Mouse (Mus musculus) MN1 (cell line): Measurements from ENCODE around the gene Gm10256.
"Not testable (repeated sequence)": the region's sequence is repeated elsewhere in the genome, so short reads cannot be mapped to it uniquely, and the experiment has no call there.

Experiments
- DNase-seq: peaks from one replicate; pipeline ENCODE4 v3.0.0-alpha.2; 2016; ENCODE audit warnings: low spot score

Gm10256 gene

DNA sequence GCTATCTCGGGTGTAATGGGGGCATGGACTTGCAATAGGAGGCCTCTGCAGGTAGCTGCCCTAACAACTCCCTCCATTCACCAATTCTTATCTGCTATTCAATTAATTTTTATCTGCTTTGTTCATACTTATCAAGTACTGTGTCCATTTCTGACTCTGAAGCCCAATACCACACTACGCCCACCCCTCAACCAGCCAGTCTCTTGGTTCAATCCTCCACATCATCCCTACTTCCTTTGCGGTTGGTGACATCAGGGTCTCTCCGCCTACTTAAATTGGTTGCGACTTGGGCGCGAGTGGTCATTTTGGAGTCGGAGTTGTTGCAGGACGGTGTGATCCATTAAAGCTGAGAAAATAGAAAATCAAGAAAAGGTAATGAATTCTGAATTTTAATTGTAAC, at the start of gene Gm10256, which contains the start of gene Rbmy:
Gene Gm10256 (plus strand): TSS at position 320 of the 400 bp plus-strand sequence.
Gene Rbmy (plus strand): TSS at position 301 of the 400 bp plus-strand sequence.
- DNase-seq, result not testable (repeated sequence)

DNA sequence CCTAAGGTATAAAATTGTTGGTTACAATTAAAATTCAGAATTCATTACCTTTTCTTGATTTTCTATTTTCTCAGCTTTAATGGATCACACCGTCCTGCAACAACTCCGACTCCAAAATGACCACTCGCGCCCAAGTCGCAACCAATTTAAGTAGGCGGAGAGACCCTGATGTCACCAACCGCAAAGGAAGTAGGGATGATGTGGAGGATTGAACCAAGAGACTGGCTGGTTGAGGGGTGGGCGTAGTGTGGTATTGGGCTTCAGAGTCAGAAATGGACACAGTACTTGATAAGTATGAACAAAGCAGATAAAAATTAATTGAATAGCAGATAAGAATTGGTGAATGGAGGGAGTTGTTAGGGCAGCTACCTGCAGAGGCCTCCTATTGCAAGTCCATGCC, 34.4 kb upstream of the Gm10256 start, which contains the start of gene Gm4064:
Gene Gm4064 (minus strand): TSS at position 101 of the 400 bp plus-strand sequence.
- not testable (repeated sequence) for DNase-seq

DNA sequence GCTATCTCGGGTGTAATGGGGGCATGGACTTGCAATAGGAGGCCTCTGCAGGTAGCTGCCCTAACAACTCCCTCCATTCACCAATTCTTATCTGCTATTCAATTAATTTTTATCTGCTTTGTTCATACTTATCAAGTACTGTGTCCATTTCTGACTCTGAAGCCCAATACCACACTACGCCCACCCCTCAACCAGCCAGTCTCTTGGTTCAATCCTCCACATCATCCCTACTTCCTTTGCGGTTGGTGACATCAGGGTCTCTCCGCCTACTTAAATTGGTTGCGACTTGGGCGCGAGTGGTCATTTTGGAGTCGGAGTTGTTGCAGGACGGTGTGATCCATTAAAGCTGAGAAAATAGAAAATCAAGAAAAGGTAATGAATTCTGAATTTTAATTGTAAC, 70.2 kb downstream of the Gm10256 start, which contains the start of gene Gm10352:
Gene Gm10352 (plus strand): TSS at position 301 of the 400 bp plus-strand sequence.
- DNase-seq, result not testable (repeated sequence)
